Mouse (Mus musculus) lung, adult 2 months (tissue): ENCODE measurements around the gene Trip11.

Experiments
- CTCF ChIP-seq: fragments of 200-500 bp; IDR thresholded peaks from 2 replicates; pipeline ENCODE4 v1.5.1; 2011; ENCODE audit warnings: mild to moderate bottlenecking, low read length, control low read depth; ENCODE audit not compliant: insufficient read depth
- POLR2A ChIP-seq: fragments of 200-500 bp; IDR thresholded peaks from 2 replicates; pipeline ENCODE4 v1.6.1; 2011; ENCODE audit warnings: low read depth, mild to moderate bottlenecking, control low read depth, low read length, borderline replicate concordance; ENCODE audit errors: extremely low read depth

DNA sequence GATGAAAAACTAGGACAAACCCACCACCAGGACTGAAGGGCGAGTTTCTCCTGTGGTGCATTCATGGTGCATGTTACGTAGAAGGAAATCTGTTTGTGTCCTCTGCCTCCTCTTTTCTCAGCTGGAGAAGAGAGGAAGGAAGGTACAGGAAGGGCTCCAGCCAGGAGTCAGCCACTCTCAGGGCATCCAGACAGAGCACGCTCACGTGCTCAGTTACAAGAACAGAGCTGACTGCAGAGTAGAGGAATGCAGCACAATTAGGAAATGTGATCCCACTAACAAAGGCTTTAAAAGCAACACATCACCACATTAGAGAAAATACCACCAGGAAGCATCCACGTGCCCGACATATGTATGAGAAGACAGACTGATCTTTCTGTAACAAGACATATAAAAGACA, 9.2 kb upstream of the Trip11 start:
- TF ChIP-seq POLR2A: no peak
- TF ChIP-seq CTCF: no peak
